Mouse (Mus musculus) cerebellum, postnatal 36 days (tissue): ENCODE data around the gene Mtx3.
A peak's percentile ranks its signal among the peaks of the same experiment; 100 is the strongest.

Experiments
- DNase-seq, 2 experiments: peaks; one replicate each; pipeline ENCODE4 v3.0.0; 2021 to 2022; ENCODE audit warnings: mixed read lengths in 2 of 2

The Mtx3 gene

GRCm38 (mm10) chr13:92884206-92884605 is 39.6 kb downstream of the Mtx3 start:
- DNase-seq, result no peak

- no peak for DNase-seq
Measured at GRCm38 (mm10) chr13:92884930-92885329, 40.4 kb downstream of the Mtx3 start.

GRCm38 (mm10) chr13:92899087-92899486 is 54.5 kb downstream of the Mtx3 start:
- peak in 1 of 2 experiments; percentile 0 for DNase-seq

- DNase-seq, result no peak
Measured at GRCm38 (mm10) chr13:92903291-92903690, 58.7 kb downstream of the Mtx3 start.

GRCm38 (mm10) chr13:92905944-92906343 is 61.4 kb downstream of the Mtx3 start:
- peak; percentile 34 to 52 for DNase-seq

GRCm38 (mm10) chr13:92907366-92907765 is 62.8 kb downstream of the Mtx3 start:
- no peak for DNase-seq
